Mouse (Mus musculus) kidney, embryonic 16.5 days (tissue): ENCODE measurements around the gene Mtmr12. TPM values are rescaled to one million over a fixed set of nuclear protein-coding genes. Genes with fewer than 3 reads are reported as not detected.

ENCODE experiments used
- ATAC-seq: fragments of 200-750 bp; cut with Nextera tagmentation; 2 replicates; pipeline ENCODE4 v1.8.0; 2017; ENCODE audit warnings: moderate TSS enrichment; ENCODE audit not compliant: low FRiP score, low TSS enrichment
- H3K27ac ChIP-seq: fragments of 300-500 bp; sonication (generic); 2 replicates; pipeline ENCODE4 v1.5.1; 2014; ENCODE audit warnings: low read length
- H3K27me3 ChIP-seq: fragments of 300-500 bp; sonication (generic); 2 replicates; pipeline ENCODE4 v1.6.1; 2014; ENCODE audit warnings: low read length, control low read depth, mixed read lengths; ENCODE audit not compliant: insufficient read depth
- H3K36me3 ChIP-seq: fragments of 300-500 bp; sonication (generic); 2 replicates; pipeline ENCODE4 v1.6.1; 2014; ENCODE audit warnings: low read length, control low read depth, mixed read lengths; ENCODE audit not compliant: insufficient read depth
- H3K4me1 ChIP-seq: fragments of 300-500 bp; sonication (generic); 2 replicates; pipeline ENCODE4 v1.6.1; 2014; ENCODE audit warnings: low read length, control low read depth, mixed read lengths; ENCODE audit not compliant: insufficient read depth
- H3K4me2 ChIP-seq: fragments of 300-500 bp; sonication (generic); replicated peaks from 2 replicates; pipeline ENCODE4 v1.6.1; 2014; ENCODE audit warnings: low read depth, low read length
- H3K4me3 ChIP-seq: fragments of 300-500 bp; sonication (generic); 2 replicates; pipeline ENCODE4 v1.5.1; 2014; ENCODE audit warnings: mild to moderate bottlenecking, low read length
- H3K9ac ChIP-seq: fragments of 300-500 bp; sonication (generic); replicated peaks from 2 replicates; pipeline ENCODE4 v1.6.1; 2014; ENCODE audit warnings: low read length
- H3K9me3 ChIP-seq: fragments of 300-500 bp; sonication (generic); 2 replicates; pipeline ENCODE4 v1.6.1; 2016; ENCODE audit warnings: low read length, control low read depth
- WGBS: fragments of 180-500 bp; shearing (Covaris S2); extraction: QIAGEN DNeasy Blood & Tissue Kit; methylation state at CpG from one replicate; pipeline ENCODE4 v1.1.7; 2014; 5-methylcytosine and 5-hydroxymethylcytosine counted together
- polyA plus RNA-seq: library from polyadenylated mRNA; unstranded; fragments of >200 nt; fragmentation: Nextera tagmentation; extraction: Ambion mirVana; gene quantifications from 2 replicates; pipeline ENCODE4 v1.2.1, GENCODE M21; 2015

Mtmr12 gene
- polyA plus RNA-seq, 1 experiment from 2014 or later = 22.5 TPM

GRCm38 (mm10) chr15:12314584-12314983 lies 109.8 kb downstream of the Mtmr12 start:
- H3K4me1 ChIP-seq = 0 out of 2 replicates have a peak, but pooled peaks cover 3% of the 10 kb centered on the region

GRCm38 (mm10) chr15:12315996-12316395 lies 111.2 kb downstream of the Mtmr12 start:
- 0 out of 2 replicates have a peak, but pooled peaks cover 2% of the 10 kb centered on the region for H3K27me3 ChIP-seq
- no peaks in the 10 kb centered on the region for H3K36me3 ChIP-seq
- 50% methylated on average over 2 of the region's 2 CpGs for WGBS
- H3K9ac ChIP-seq = no peak overlapping the region
- H3K4me2 ChIP-seq = no peak overlapping the region
- H3K4me3 ChIP-seq = no peak overlapping the region
- ATAC-seq = no peak
- H3K9me3 ChIP-seq = no peaks in the 10 kb centered on the region
- H3K27ac ChIP-seq = no peak overlapping the region
- H3K4me1 ChIP-seq = peaks cover 10% of the 10 kb centered on the region; the same call in 1 of the 2 replicates

More at GRCm38 (mm10) chr15:12314584-12314983, 109.8 kb downstream of the Mtmr12 start:
- Histone ChIP-seq H3K27ac (no peak overlapping the region), H3K4me2 (no peak overlapping the region), H3K9ac (no peak overlapping the region), H3K36me3 (no peaks in the 10 kb centered on the region), H3K9me3 (no peaks in the 10 kb centered on the region), H3K4me3 (no peak overlapping the region), H3K27me3 (no peaks in the 10 kb centered on the region)
- WGBS = 25% methylated on average over 5 of the region's 5 CpGs
- ATAC-seq = peak; percentile 44; the same call in 1 of the 2 replicates

- no peaks in the 10 kb centered on the region for H3K9me3 ChIP-seq
- 85% methylated on average over 5 of the region's 5 CpGs for WGBS
Measured at GRCm38 (mm10) chr15:12317290-12317689, 112.5 kb downstream of the Mtmr12 start.

GRCm38 (mm10) chr15:12318451-12318850 lies 113.6 kb downstream of the Mtmr12 start:
- Histone ChIP-seq H3K4me2 (no peak overlapping the region), H3K4me3 (no peak overlapping the region), H3K36me3 (no peaks in the 10 kb centered on the region), H3K9me3 (no peaks in the 10 kb centered on the region), H3K27ac (no peak overlapping the region), H3K9ac (no peak overlapping the region), H3K4me1 (peaks cover 17% of the 10 kb centered on the region), H3K27me3 (0 out of 2 replicates have a peak, but pooled peaks cover 2% of the 10 kb centered on the region)
- no peak for ATAC-seq
- 85% methylated on average over 8 of the region's 8 CpGs for WGBS

More at GRCm38 (mm10) chr15:12317290-12317689, 112.5 kb downstream of the Mtmr12 start:
- ATAC-seq = no peak
- H3K27ac ChIP-seq = no peak overlapping the region
- H3K27me3 ChIP-seq = 0 out of 2 replicates have a peak, but pooled peaks cover 2% of the 10 kb centered on the region
- peaks cover 10% of the 10 kb centered on the region; the same call in 1 of the 2 replicates for H3K4me1 ChIP-seq
- H3K4me2 ChIP-seq = no peak overlapping the region
- no peak overlapping the region for H3K4me3 ChIP-seq
- H3K36me3 ChIP-seq = no peaks in the 10 kb centered on the region
- H3K9ac ChIP-seq = no peak overlapping the region

GRCm38 (mm10) chr15:12319889-12320288 lies 115.1 kb downstream of the Mtmr12 start:
- ATAC-seq = no peak
- peak overlapping the region; percentile 85 for H3K4me2 ChIP-seq

GRCm38 (mm10) chr15:12320441-12321090 lies 115.7 kb downstream of the Mtmr12 start:
- Histone ChIP-seq H3K9ac (peak overlapping the region; percentile 98), H3K4me3 (peak overlapping the region; percentile 99), H3K27me3 (0 out of 2 replicates have a peak, but pooled peaks cover 2% of the 10 kb centered on the region), H3K9me3 (no peaks in the 10 kb centered on the region), H3K27ac (peak overlapping the region; percentile 91), H3K4me1 (peaks cover 23% of the 10 kb centered on the region), H3K36me3 (no peaks in the 10 kb centered on the region), H3K4me2 (peak overlapping the region; percentile 85)
- WGBS = 2% methylated on average over 22 of the region's 22 CpGs
- no peak for ATAC-seq

More at GRCm38 (mm10) chr15:12319889-12320288, 115.1 kb downstream of the Mtmr12 start:
- WGBS = 51% methylated on average over 5 of the region's 5 CpGs
- Histone ChIP-seq H3K9ac (0 out of 2 replicates have a peak overlapping the region, but pooled peaks have one; percentile 11), H3K4me3 (no peak overlapping the region; the same call in 1 of the 2 replicates), H3K9me3 (no peaks in the 10 kb centered on the region), H3K36me3 (no peaks in the 10 kb centered on the region), H3K4me1 (peaks cover 23% of the 10 kb centered on the region), H3K27ac (no peak overlapping the region), H3K27me3 (0 out of 2 replicates have a peak, but pooled peaks cover 2% of the 10 kb centered on the region)

GRCm38 (mm10) chr15:12321091-12321787 lies 116.4 kb downstream of the Mtmr12 start, which contains the start of gene Golph3:
TSS of gene Golph3 (plus strand) at chr15:12321450.
- Histone ChIP-seq H3K36me3 (no peaks in the 10 kb centered on the region), H3K27me3 (0 out of 2 replicates have a peak, but pooled peaks cover 2% of the 10 kb centered on the region), H3K4me1 (peaks cover 29% of the 10 kb centered on the region), H3K4me3 (peak within 1 kb of the TSS; percentile 99), H3K9ac (peak within 1 kb of the TSS; percentile 98), H3K4me2 (peak within 1 kb of the TSS; percentile 85), H3K9me3 (no peaks in the 10 kb centered on the region), H3K27ac (peak within 1 kb of the TSS; percentile 97)
- under 1% methylated on average over 70 of the region's 74 CpGs for WGBS
- peak; percentile 95 for ATAC-seq

- H3K27me3 ChIP-seq = 0 out of 2 replicates have a peak, but pooled peaks cover 2% of the 10 kb centered on the region
- peak within 1 kb of the TSS; percentile 99 for H3K4me3 ChIP-seq
- H3K4me1 ChIP-seq = peaks cover 30% of the 10 kb centered on the region
- WGBS = under 1% methylated on average over 65 of the region's 70 CpGs
- no peaks in the 10 kb centered on the region for H3K36me3 ChIP-seq
- H3K9me3 ChIP-seq = no peaks in the 10 kb centered on the region
- H3K4me2 ChIP-seq = peak within 1 kb of the TSS; percentile 85
- peak; percentile 32; the same call in 1 of the 2 replicates for ATAC-seq
- H3K27ac ChIP-seq = peak within 1 kb of the TSS; percentile 97
- H3K9ac ChIP-seq = peak within 1 kb of the TSS; percentile 98
Measured at GRCm38 (mm10) chr15:12321788-12322621, 117.2 kb downstream of the Mtmr12 start, which contains the start of gene 1810049J17Rik. TSS of gene 1810049J17Rik (minus strand) at chr15:12321899.
